In genomic region chr2:24950189-24950535, GRCm38 (mm10) we compare ENCODE assay signal across 8 mouse cellular contexts. TPM values are rescaled to one million over a fixed set of nuclear protein-coding genes. Genes with fewer than 3 reads are reported as not detected.
DNase-seq lines count a peak whose midpoint lies in the region; ATAC-seq and TF ChIP-seq lines count a peak whose summit lies in the region.

No protein-coding gene starts in this region.

- peak overlapping the region; percentile 100 for H3K4me2 ChIP-seq in liver, embryonic 15.5 days

- H3K27me3 ChIP-seq in liver, embryonic 15.5 days = no peaks in the 10 kb centered on the region
- H3K27me3 ChIP-seq in splenic B cell, adult 2 months (ENCODE audit: control insufficient read depth, insufficient read depth, low read length, poor library complexity, severe bottlenecking) = no peaks in the 10 kb centered on the region

- WGBS in liver, embryonic 15.5 days (ENCODE audit: insufficient replicate concordance) = under 1% methylated on average over 31 of the region's 31 CpGs

- TF ChIP-seq CTCF in layer of hippocampus, adult 2 months (conservative IDR thresholded peaks at IDR 0.05) = no peak

- peak overlapping the region; percentile 86 for H3K4me3 ChIP-seq in layer of hippocampus, adult 2 months
- H3K4me3 ChIP-seq in liver, embryonic 15.5 days (replicated peaks) = peak overlapping the region; percentile 92

- no peak for DNase-seq in layer of hippocampus, adult 2 months (ENCODE audit: low spot score in 2 of 2)
- DNase-seq in layer of hippocampus, postnatal 25 days (ENCODE audit: extremely low spot score in 1 of 2, low spot score in 1 of 2) = no peak
- DNase-seq in ZHBTc4 (ENCODE audit: low read depth, low spot score) = peak; percentile 56
- DNase-seq in splenic B cell, adult 2 months (ENCODE audit: low read depth, low spot score) = peak; percentile 29
- no peak for DNase-seq in thymus, postnatal 25 days
- DNase-seq in ovary, postnatal 10 days (ENCODE audit: low spot score) = no peak

- no peaks in the 10 kb centered on the region for H3K9me3 ChIP-seq in liver, embryonic 15.5 days (replicated peaks)

- H3K36me3 ChIP-seq in liver, embryonic 15.5 days (replicated peaks) = peaks cover 37% of the 10 kb centered on the region
- H3K36me3 ChIP-seq in splenic B cell, adult 2 months (ENCODE audit: control insufficient read depth, insufficient read depth, low read length, poor library complexity, severe bottlenecking) = no peaks in the 10 kb centered on the region

- H3K27ac ChIP-seq in layer of hippocampus, adult 2 months = peak overlapping the region; percentile 77
- peak overlapping the region; percentile 76 for H3K27ac ChIP-seq in liver, embryonic 15.5 days (replicated peaks)

- peaks cover 56% of the 10 kb centered on the region for H3K4me1 ChIP-seq in liver, embryonic 15.5 days (replicated peaks)

- peak; percentile 21 for ATAC-seq in granulocyte monocyte progenitor cell, adult 5-6 weeks (replicated peaks; ENCODE audit: poor library complexity, severe bottlenecking)
- peak; percentile 36; the same call in 1 of the 2 replicates for ATAC-seq in liver, embryonic 15.5 days (ENCODE audit: insufficient read depth)

- peak overlapping the region; percentile 92 for H3K9ac ChIP-seq in liver, embryonic 15.5 days

RNA-seq across cellular contexts. Expression of gene Zmynd19, which starts 0.6 kb away (rescaled TPM):
- 10 to 100 TPM; 35.0 to 36.2 TPM for total RNA-seq in layer of hippocampus, adult 2 months (2021)
- total RNA-seq in layer of hippocampus, postnatal 25 days (2021) = 10 to 100 TPM; 38.5 TPM
- 18.5 and 26.3 TPM in 2 replicates for total RNA-seq in granulocyte monocyte progenitor cell, adult 5-6 weeks (2014; fragmentation: Nextera tagmentation)
- total RNA-seq in granulocyte monocyte progenitor cell, adult 5-6 weeks (2017) = 38.6 and 72.0 TPM in 2 replicates
- 9.8 and 10.7 TPM in 2 replicates for polyA plus RNA-seq in liver, embryonic 15.5 days (2015; fragmentation: Nextera tagmentation; extraction: Ambion mirVana)

RNA-seq across cellular contexts. Expression of gene Dph7, which starts 12.0 kb away (rescaled TPM):
- 10 to 100 TPM; 30.5 to 39.6 TPM for total RNA-seq in layer of hippocampus, adult 2 months (2021)
- 10 to 100 TPM; 31.6 to 33.0 TPM for total RNA-seq in layer of hippocampus, postnatal 25 days (2021)
- 24.5 and 25.1 TPM in 2 replicates for total RNA-seq in granulocyte monocyte progenitor cell, adult 5-6 weeks (2014; fragmentation: Nextera tagmentation)
- total RNA-seq in granulocyte monocyte progenitor cell, adult 5-6 weeks (2017) = 21.1 and 23.7 TPM in 2 replicates
- polyA plus RNA-seq in liver, embryonic 15.5 days (2015; fragmentation: Nextera tagmentation; extraction: Ambion mirVana) = 8.0 and 8.3 TPM in 2 replicates

RNA-seq across cellular contexts. Expression of gene Arrdc1, which starts 15.1 kb away (rescaled TPM):
- total RNA-seq in layer of hippocampus, adult 2 months (2021) = 10 to 100 TPM; 11.5 to 18.3 TPM
- 10 to 100 TPM in 1 of 2 experiments, 1 to 10 TPM in 1; 9.5 to 13.5 TPM for total RNA-seq in layer of hippocampus, postnatal 25 days (2021)
- 46.0 and 82.7 TPM in 2 replicates for total RNA-seq in granulocyte monocyte progenitor cell, adult 5-6 weeks (2014; fragmentation: Nextera tagmentation)
- total RNA-seq in granulocyte monocyte progenitor cell, adult 5-6 weeks (2017) = 57.3 and 68.1 TPM in 2 replicates
- polyA plus RNA-seq in liver, embryonic 15.5 days (2015; fragmentation: Nextera tagmentation; extraction: Ambion mirVana) = 17.5 and 18.6 TPM in 2 replicates

RNA-seq across cellular contexts. Expression of gene Mrpl41, which starts 24.7 kb away (rescaled TPM):
- total RNA-seq in layer of hippocampus, adult 2 months (2021) = 10 to 100 TPM; 84.0 to 86.9 TPM
- 10 to 100 TPM; 85.3 to 93.5 TPM for total RNA-seq in layer of hippocampus, postnatal 25 days (2021)
- 69.5 and 99.3 TPM in 2 replicates for total RNA-seq in granulocyte monocyte progenitor cell, adult 5-6 weeks (2014; fragmentation: Nextera tagmentation)
- 174 and 218 TPM in 2 replicates for total RNA-seq in granulocyte monocyte progenitor cell, adult 5-6 weeks (2017)
- 62.6 and 69.8 TPM in 2 replicates for polyA plus RNA-seq in liver, embryonic 15.5 days (2015; fragmentation: Nextera tagmentation; extraction: Ambion mirVana)

RNA-seq across cellular contexts. Expression of gene Pnpla7, which starts 25.7 kb away (rescaled TPM):
- 10 to 100 TPM; 30.7 to 31.4 TPM for total RNA-seq in layer of hippocampus, adult 2 months (2021)
- 10 to 100 TPM; 24.2 to 25.2 TPM for total RNA-seq in layer of hippocampus, postnatal 25 days (2021)
- 42.6 and 54.4 TPM in 2 replicates for total RNA-seq in granulocyte monocyte progenitor cell, adult 5-6 weeks (2014; fragmentation: Nextera tagmentation)
- 30.4 and 40.5 TPM in 2 replicates for total RNA-seq in granulocyte monocyte progenitor cell, adult 5-6 weeks (2017)
- polyA plus RNA-seq in liver, embryonic 15.5 days (2015; fragmentation: Nextera tagmentation; extraction: Ambion mirVana) = 12.2 and 13.5 TPM in 2 replicates

Comparison
In these comparisons a context has a peak if more than half of its experiments do, and no peak if none do; other contexts are left out.
1. DNase-seq: peak in ZHBTc4 (single experiment) and splenic B cell, adult 2 months (single experiment); none in layer of hippocampus, adult 2 months (0 of 2), layer of hippocampus, postnatal 25 days (0 of 2), thymus, postnatal 25 days (single experiment) and ovary, postnatal 10 days (single experiment).